Mouse (Mus musculus) cerebellum, postnatal 10 days (tissue): ENCODE measurements around the gene Ccdc57.

Experiments
- DNase-seq, 2 experiments: peaks; one replicate each; pipeline ENCODE4 v3.0.0; 2021; ENCODE audit warnings: mixed read lengths in 2 of 2

The Ccdc57 gene

GRCm38 (mm10) chr11:120932564-120933398 lies at the start of gene Ccdc57:
Gene Ccdc57, minus strand, starts transcription at chr11:120932872.
- DNase-seq = peak; percentile 91 to 94

GRCm38 (mm10) chr11:120982459-120982858 lies 49.8 kb upstream of the Ccdc57 start:
- no peak for DNase-seq

DNA sequence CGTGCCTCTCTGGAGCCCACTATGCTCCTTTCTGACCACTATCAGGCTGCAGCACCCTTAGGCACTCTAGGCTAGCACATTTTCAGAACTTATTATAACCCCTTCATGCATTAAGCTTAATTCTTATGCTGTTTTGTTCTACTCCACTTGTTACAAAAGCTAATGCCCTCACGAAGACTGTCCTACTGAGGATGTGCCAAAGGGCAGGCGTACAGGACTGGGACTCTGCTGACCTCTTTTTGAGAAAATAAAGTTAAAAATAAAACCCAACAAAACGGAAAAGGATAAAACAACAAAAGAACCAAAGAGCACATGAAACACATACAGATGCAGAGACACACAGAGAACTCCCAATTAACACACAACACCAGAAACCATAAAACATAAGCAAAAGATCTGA lies 49.0 kb upstream of the Ccdc57 start:
- DNase-seq = no peak

DNA sequence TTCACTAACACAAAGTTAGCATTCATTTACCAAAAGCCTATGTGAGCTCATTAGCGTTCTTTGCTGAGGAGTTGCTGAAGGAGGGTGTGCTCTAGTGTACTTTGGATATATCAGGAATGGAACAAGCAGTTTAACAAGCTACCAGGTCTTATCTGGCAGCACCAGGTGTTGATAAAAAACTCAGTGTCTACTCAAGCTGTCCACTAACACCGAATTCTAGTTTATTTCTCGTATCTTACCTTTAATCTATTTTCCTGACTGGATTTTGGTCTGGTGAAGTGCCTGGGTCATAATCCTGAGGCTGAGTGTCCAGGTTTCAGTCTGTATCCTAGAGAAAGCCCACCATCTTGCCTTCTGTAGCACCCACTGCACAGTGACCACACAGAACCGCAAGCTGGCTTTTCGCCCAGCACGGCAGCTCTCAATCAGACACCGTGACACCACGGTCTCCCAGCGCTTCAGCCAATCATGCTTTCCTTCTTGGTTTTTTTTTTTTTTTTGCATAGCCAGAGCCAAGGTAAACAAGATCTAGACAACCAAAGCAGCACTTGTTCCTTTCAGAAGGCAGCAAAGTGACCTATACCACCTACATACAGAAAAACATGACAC lies 47.9 kb upstream of the Ccdc57 start:
- DNase-seq = peak in 1 of 2 experiments; percentile 31

- no peak for DNase-seq
Observed at GRCm38 (mm10) chr11:120979711-120980426, 47.2 kb upstream of the Ccdc57 start.

GRCm38 (mm10) chr11:120973318-120973717 lies 40.6 kb upstream of the Ccdc57 start:
- DNase-seq = no peak

- DNase-seq = no peak
Observed at GRCm38 (mm10) chr11:120971237-120971636, 38.6 kb upstream of the Ccdc57 start.

GRCm38 (mm10) chr11:120969742-120970141 lies 37.1 kb upstream of the Ccdc57 start:
- DNase-seq = no peak

DNA sequence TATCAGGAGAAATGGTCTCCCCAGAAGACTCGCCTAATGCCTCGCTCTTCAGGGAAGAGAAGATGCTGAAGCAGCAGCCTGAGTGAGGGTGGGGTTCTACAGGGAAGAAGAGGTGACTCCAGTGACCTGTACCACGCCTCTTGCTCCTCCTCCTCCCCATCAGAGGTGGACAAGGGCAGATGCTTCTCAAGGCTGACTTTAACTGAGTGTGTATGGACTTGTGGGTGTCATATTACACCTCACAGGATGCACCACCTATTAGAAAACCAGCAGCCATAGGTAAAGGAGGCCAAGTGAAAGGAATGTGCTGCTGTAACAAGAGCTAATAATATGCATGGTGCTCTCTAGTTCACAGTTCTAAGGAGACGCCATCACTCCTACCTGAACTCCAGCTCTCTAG lies 32.9 kb upstream of the Ccdc57 start:
- DNase-seq = no peak

GRCm38 (mm10) chr11:120964195-120965157 lies 31.8 kb upstream of the Ccdc57 start:
- DNase-seq = peak in 1 of 2 experiments; percentile 45

DNA sequence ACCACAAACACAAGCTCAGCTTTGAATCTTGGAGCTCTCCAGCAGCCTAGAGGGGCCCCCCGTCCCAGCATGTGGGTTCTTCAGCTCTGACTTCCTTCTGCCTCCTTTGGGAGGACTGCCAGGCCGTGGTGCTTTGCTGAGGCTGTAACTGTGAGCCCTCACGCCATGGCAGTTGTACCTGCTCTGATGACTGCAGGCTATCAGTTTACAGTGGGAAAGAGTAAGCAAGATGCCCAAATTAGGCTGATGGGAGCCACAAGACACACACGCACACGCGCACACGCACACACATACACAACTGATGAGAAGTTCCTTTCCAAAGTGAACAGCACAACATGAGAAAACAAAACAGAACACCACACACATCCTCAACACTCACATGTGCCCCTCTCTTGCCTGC lies 30.2 kb upstream of the Ccdc57 start:
- peak in 1 of 2 experiments; percentile 16 for DNase-seq

- no peak for DNase-seq
Observed at GRCm38 (mm10) chr11:120962050-120962771, 29.5 kb upstream of the Ccdc57 start.

GRCm38 (mm10) chr11:120961594-120961993 lies 28.9 kb upstream of the Ccdc57 start:
- DNase-seq = no peak

GRCm38 (mm10) chr11:120960248-120960647 lies 27.6 kb upstream of the Ccdc57 start:
- no peak for DNase-seq

- no peak for DNase-seq
Observed at GRCm38 (mm10) chr11:120959564-120959963, 26.9 kb upstream of the Ccdc57 start.

DNA sequence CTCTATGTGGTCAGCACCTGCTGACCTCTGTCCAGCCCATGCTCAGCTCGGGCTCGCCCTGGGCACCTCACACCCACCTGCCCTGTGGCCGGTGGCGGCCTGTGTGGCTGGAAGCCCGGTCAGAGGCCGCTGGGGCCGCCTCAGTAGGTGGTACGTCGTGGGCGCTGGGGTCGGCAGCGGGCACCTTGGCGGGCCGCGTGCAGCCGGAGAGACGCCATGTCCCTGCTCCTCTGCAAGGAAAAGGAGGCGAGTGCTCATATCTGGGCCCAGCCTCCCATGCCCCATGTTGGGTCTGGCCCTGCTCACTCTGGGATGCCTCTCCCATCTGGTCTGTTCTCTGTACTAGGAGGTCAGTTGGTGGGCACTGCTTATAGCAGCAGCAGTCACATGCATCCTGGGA lies 26.4 kb upstream of the Ccdc57 start:
- DNase-seq = peak in 1 of 2 experiments; percentile 15

GRCm38 (mm10) chr11:120957731-120958257 lies 25.1 kb upstream of the Ccdc57 start:
- DNase-seq = peak in 1 of 2 experiments; percentile 18

- peak; percentile 38 to 42 for DNase-seq
Observed at GRCm38 (mm10) chr11:120957052-120957451, 24.4 kb upstream of the Ccdc57 start.

DNA sequence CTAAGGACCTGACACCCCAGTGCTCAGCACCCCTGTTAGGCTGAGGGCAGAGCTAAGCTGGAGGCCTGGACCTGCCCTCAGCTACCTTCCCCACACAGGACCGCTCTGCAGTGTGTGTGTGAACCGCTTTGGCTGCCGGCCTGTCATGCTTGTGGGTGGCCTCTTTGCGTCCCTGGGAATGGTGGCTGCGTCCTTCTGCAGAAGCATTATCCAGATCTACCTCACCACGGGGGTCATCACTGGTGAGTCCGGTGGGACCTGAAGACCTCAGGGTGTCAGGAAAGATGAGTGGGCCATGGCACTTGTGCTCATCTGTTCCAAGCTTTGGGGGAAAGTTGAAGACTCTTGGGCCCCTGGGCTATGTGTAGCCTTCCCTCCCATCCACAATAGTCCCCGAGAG lies 23.0 kb upstream of the Ccdc57 start:
- DNase-seq = no peak

GRCm38 (mm10) chr11:120954936-120955335 lies 22.3 kb upstream of the Ccdc57 start:
- DNase-seq = no peak
